Mouse (Mus musculus) neural tube, embryonic 13.5 days (tissue): ENCODE data around the gene Gm9958. TPM values are rescaled to one million over a fixed set of nuclear protein-coding genes. Genes with fewer than 3 reads are reported as not detected.

ENCODE experiments used
- ATAC-seq: fragments of 200-750 bp; cut with Nextera tagmentation; 2 replicates; pipeline ENCODE4 v1.8.0; 2017; ENCODE audit warnings: low read depth, mild to moderate bottlenecking, moderate TSS enrichment, moderate library complexity
- H3K27ac ChIP-seq: fragments of 300-500 bp; sonication (generic); replicated peaks from 2 replicates; pipeline ENCODE4 v1.5.1; 2015; ENCODE audit warnings: moderate library complexity, mild to moderate bottlenecking, inconsistent platforms
- H3K27me3 ChIP-seq: fragments of 300-500 bp; sonication (generic); 2 replicates; pipeline ENCODE4 v1.6.1; 2015; ENCODE audit warnings: mild to moderate bottlenecking, inconsistent platforms
- H3K36me3 ChIP-seq: fragments of 300-500 bp; sonication (generic); 2 replicates; pipeline ENCODE4 v1.6.1; 2015; ENCODE audit warnings: mild to moderate bottlenecking, inconsistent platforms
- H3K4me1 ChIP-seq: fragments of 300-500 bp; sonication (generic); replicated peaks from 2 replicates; pipeline ENCODE4 v1.6.1; 2015; ENCODE audit warnings: inconsistent platforms
- H3K4me2 ChIP-seq: fragments of 300-500 bp; sonication (generic); 2 replicates; pipeline ENCODE4 v1.6.1; 2015; ENCODE audit warnings: inconsistent platforms, mild to moderate bottlenecking, moderate library complexity
- H3K4me3 ChIP-seq: fragments of 300-500 bp; sonication (generic); 2 replicates; pipeline ENCODE4 v1.5.1; 2015; ENCODE audit warnings: mild to moderate bottlenecking, inconsistent platforms
- H3K9ac ChIP-seq: fragments of 300-500 bp; sonication (generic); 2 replicates; pipeline ENCODE4 v1.6.1; 2015; ENCODE audit warnings: moderate library complexity, mild to moderate bottlenecking, inconsistent platforms
- H3K9me3 ChIP-seq: fragments of 300-500 bp; sonication (generic); 2 replicates; pipeline ENCODE4 v1.6.1; 2016; ENCODE audit warnings: inconsistent platforms
- whole genome bisulfite sequencing: fragments of 180-500 bp; shearing (Covaris S2); methylation state at CpG from one replicate; pipeline ENCODE4 v1.1.7; 2015; 5-methylcytosine and 5-hydroxymethylcytosine counted together
- polyA plus RNA-seq: library from polyadenylated mRNA; unstranded; fragments of >200 nt; fragmentation: Nextera tagmentation; extraction: Ambion mirVana; gene quantifications from 2 replicates; pipeline ENCODE4 v1.2.1, GENCODE M21; 2015

Gene Gm9958
- polyA plus RNA-seq, 1 experiment from 2014 or later: 6.0 TPM

DNA sequence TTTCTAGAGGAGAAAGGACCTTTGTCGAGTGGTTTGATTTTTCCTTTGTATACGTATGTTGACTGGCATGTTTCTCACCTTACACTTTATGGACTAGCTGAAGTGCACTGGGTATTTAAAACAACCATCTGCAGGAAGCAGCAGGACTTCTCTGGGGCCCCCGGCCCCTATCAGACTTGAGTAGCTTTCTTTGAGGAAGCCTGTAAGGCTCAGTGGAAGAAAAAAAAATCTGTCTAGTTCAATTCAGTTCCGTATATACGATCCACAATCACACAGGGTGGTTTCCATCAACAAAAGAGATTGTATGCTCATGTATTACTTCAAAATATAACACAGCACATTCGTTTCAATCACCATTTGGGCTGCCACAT lies 47.9 kb downstream of the Gm9958 start:
- 62% methylated on average over 6 of the region's 6 CpGs for WGBS
- no peak overlapping the region for H3K4me2 ChIP-seq
- ATAC-seq: no peak
- no peak overlapping the region for H3K27ac ChIP-seq
- H3K9ac ChIP-seq: no peak overlapping the region
- no peaks in the 10 kb centered on the region for H3K36me3 ChIP-seq
- H3K4me1 ChIP-seq: no peaks in the 10 kb centered on the region
- H3K4me3 ChIP-seq: no peak overlapping the region
- H3K27me3 ChIP-seq: no peaks in the 10 kb centered on the region
- no peaks in the 10 kb centered on the region for H3K9me3 ChIP-seq

Other genes with a start within 250 kb of the Gm9958 start
- gene Cox18, start 143.2 kb upstream of the Gm9958 start, polyA plus RNA-seq: 32.6 and 34.2 TPM in 2 replicates
- gene Ankrd17, start 627 bp upstream of the Gm9958 start, polyA plus RNA-seq: 28.3 and 29.3 TPM in 2 replicates
- gene Alb, start 93.7 kb downstream of the Gm9958 start, polyA plus RNA-seq: 0.56 and 1.1 TPM in 2 replicates
- 1.7 and 6.1 TPM in 2 replicates for gene Afp, start 123.5 kb downstream of the Gm9958 start, polyA plus RNA-seq
- not detected in 2 replicates for gene Afm, start 151.7 kb downstream of the Gm9958 start, polyA plus RNA-seq
- not detected in 2 replicates for gene 5830473C10Rik, start 193.9 kb downstream of the Gm9958 start, polyA plus RNA-seq